Mouse (Mus musculus): Measurements from ENCODE around the gene Zfp740. TPM values are rescaled to one million over a fixed set of nuclear protein-coding genes. Genes with fewer than 3 reads are reported as not detected.

Gene Zfp740
- total and polyA plus RNA-seq, 3 experiments: 32.1 to 46.1 (median 37.4) TPM

- Histone ChIP-seq H3K27me3 (replicated peaks) (peaks cover 5% of the 10 kb centered on the region), H3K36me3 (replicated peaks in 1 of 2; ENCODE audit: control insufficient read depth in 1 of 2, insufficient read depth in 1 of 2, low read length in 1 of 2) (peaks cover 0 to 46% of the 10 kb centered on the region in 2 experiments), H3K4me2 (ENCODE audit: insufficient read depth, low read depth, poor library complexity, severe bottlenecking) (no peak overlapping the region), H3K9me3 (replicated peaks; ENCODE audit: low read length) (no peaks in the 10 kb centered on the region), H3K9ac (ENCODE audit: insufficient read depth, low read depth) (no peak overlapping the region), H3K27ac (ENCODE audit: insufficient read depth, low read depth) (no peak overlapping the region), H3K4me3 (replicated peaks in 1 of 3; ENCODE audit: low read depth in 2 of 3, low read length in 2 of 3, poor library complexity in 1 of 3) (no peak overlapping the region), H3K79me2 (replicated peaks; ENCODE audit: control insufficient read depth, extremely low read depth, insufficient read depth, poor library complexity, severe bottlenecking) (no peaks in the 10 kb centered on the region), H3K4me1 (ENCODE audit: control insufficient read depth in 1 of 2, insufficient read depth in 2 of 2) (peaks cover 0 to 5% of the 10 kb centered on the region in 2 experiments; a peak in 2 of 4 replicates)
- no peak for DNase-seq (ENCODE audit: extremely low read depth)
- in situ Hi-C loops (cut with MboI; ENCODE audit: low pct_ligation_motif_present, low pct_unique_long_range_greater_than_20kb, low sequenced_read_pairs) (no loop called here), dilution Hi-C loops (cut with MboI; ENCODE audit: extremely low pct_ligation_motif_present, extremely low pct_unique_long_range_greater_than_20kb, low sequenced_read_pairs) (no loop called here)
- TF ChIP-seq MEF2A (IDR thresholded peaks at IDR 0.05; ENCODE audit: borderline replicate concordance, low read depth, low read length) (no peak), NRF1 (IDR thresholded peaks at IDR 0.05; ENCODE audit: low read depth, low read length) (no peak), RAD21 (IDR thresholded peaks at IDR 0.05; ENCODE audit: low read depth, low read length) (no peak), ETS1 (conservative IDR thresholded peaks at IDR 0.05; ENCODE audit: low read depth, low read length) (no peak), SIN3A (IDR thresholded peaks at IDR 0.05; ENCODE audit: low read length) (no peak), HCFC1 (IDR thresholded peaks at IDR 0.05; ENCODE audit: low read depth, low read length) (no peak), JUN (IDR thresholded peaks at IDR 0.05; ENCODE audit: insufficient read depth, low read depth, low read length) (no peak), CHD1 (IDR thresholded peaks at IDR 0.05; ENCODE audit: low read depth, low read length) (no peak), CTCF (conservative IDR thresholded peaks at IDR 0.05 in 1 of 2, IDR thresholded peaks at IDR 0.05 in 1 of 2; ENCODE audit: low read depth in 2 of 2, low read length in 2 of 2) (no peak), CHD2 (IDR thresholded peaks at IDR 0.05; ENCODE audit: low read length) (no peak), JUND (conservative IDR thresholded peaks at IDR 0.05; ENCODE audit: low read depth, low read length) (no peak), MXI1 (IDR thresholded peaks at IDR 0.05; ENCODE audit: low read depth, low read length) (no peak), MAFK (IDR thresholded peaks at IDR 0.05; ENCODE audit: insufficient replicate concordance, low read length) (no peak), ZC3H11A (IDR thresholded peaks at IDR 0.05; ENCODE audit: low read depth, low read length) (no peak), ZKSCAN1 (IDR thresholded peaks at IDR 0.05; ENCODE audit: borderline replicate concordance, low read depth, low read length) (no peak), POLR2A (IDR thresholded peaks at IDR 0.05; ENCODE audit: low read depth, low read length) (no peak), USF1 (IDR thresholded peaks at IDR 0.05; ENCODE audit: low read depth, low read length) (no peak), KAT2A (IDR thresholded peaks at IDR 0.05; ENCODE audit: insufficient replicate concordance, low read length) (no peak), USF2 (conservative IDR thresholded peaks at IDR 0.05; ENCODE audit: low read depth, low read length) (no peak)
These were observed 42.5 kb upstream of the Zfp740 start for GRCm38 (mm10) chr15:102160415-102161060.

DNA sequence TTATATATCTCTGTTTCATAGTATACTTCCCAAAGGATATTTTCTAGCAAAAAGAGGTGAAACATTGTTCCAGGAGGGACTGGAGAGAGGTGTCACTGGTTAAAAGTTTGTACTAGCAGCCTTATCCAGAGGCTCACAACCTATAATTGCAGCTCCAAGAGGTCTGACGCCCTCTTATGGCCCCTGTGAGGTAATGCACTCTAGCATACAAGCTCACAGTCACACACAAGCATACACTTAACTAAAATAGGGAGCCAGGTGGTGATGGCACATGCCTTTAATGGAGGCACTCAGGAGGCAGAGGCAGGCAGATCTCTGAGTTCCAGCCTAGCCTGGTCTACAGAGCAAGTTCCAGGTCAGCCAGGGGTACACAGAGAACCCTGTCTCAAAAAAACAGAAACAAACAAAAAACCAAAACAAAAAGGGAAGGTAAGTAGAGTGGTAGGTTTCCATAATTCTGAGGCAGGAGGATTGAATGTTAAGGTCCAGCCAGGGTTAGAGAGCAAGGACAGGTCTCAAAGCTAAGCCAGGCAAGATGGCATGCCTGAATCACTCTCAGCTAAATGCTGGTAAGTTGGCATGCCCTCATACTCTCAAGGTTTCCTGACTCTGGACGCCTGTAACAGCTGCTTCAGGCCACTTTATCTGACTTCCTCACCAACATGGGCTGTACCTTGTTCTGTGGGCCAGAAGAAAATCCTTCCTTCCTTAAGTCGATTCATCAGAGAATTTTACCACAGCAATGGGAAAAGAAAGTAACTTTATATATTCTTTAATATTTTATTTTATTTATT lies 39.0 kb upstream of the Zfp740 start:
- Histone ChIP-seq H3K79me2 (replicated peaks; ENCODE audit: control insufficient read depth, extremely low read depth, insufficient read depth, poor library complexity, severe bottlenecking) (no peaks in the 10 kb centered on the region), H3K4me2 (ENCODE audit: insufficient read depth, low read depth, poor library complexity, severe bottlenecking) (no peak overlapping the region), H3K27ac (ENCODE audit: insufficient read depth, low read depth) (no peak overlapping the region), H3K9ac (ENCODE audit: insufficient read depth, low read depth) (no peak overlapping the region), H3K27me3 (replicated peaks) (peaks cover 5% of the 10 kb centered on the region), H3K36me3 (replicated peaks in 1 of 2; ENCODE audit: control insufficient read depth in 1 of 2, insufficient read depth in 1 of 2, low read length in 1 of 2) (peaks cover 0 to 20% of the 10 kb centered on the region in 2 experiments), H3K4me1 (ENCODE audit: control insufficient read depth in 1 of 2, insufficient read depth in 2 of 2) (peaks cover 0 to 9% of the 10 kb centered on the region in 2 experiments; a peak in 2 of 4 replicates), H3K4me3 (replicated peaks in 1 of 3; ENCODE audit: low read depth in 2 of 3, low read length in 2 of 3, poor library complexity in 1 of 3) (no peak overlapping the region), H3K9me3 (replicated peaks; ENCODE audit: low read length) (no peaks in the 10 kb centered on the region)
- DNase-seq (ENCODE audit: extremely low read depth): no peak
- in situ Hi-C loops (cut with MboI; ENCODE audit: low pct_ligation_motif_present, low pct_unique_long_range_greater_than_20kb, low sequenced_read_pairs) (no loop called here), dilution Hi-C loops (cut with MboI; ENCODE audit: extremely low pct_ligation_motif_present, extremely low pct_unique_long_range_greater_than_20kb, low sequenced_read_pairs) (no loop called here)
- no peak for TF ChIP-seq UBTF (IDR thresholded peaks at IDR 0.05; ENCODE audit: low read depth, low read length)
- TF ChIP-seq ZMIZ1 (IDR thresholded peaks at IDR 0.05; ENCODE audit: low read depth, low read length): no peak
- no peak for TF ChIP-seq BHLHE40 (IDR thresholded peaks at IDR 0.05; ENCODE audit: low read depth, low read length)
- TF ChIP-seq HCFC1 (IDR thresholded peaks at IDR 0.05; ENCODE audit: low read depth, low read length): no peak
- peak in 1 of 2 experiments; percentile 30; a peak in 2 of 4 replicates for TF ChIP-seq CTCF (conservative IDR thresholded peaks at IDR 0.05 in 1 of 2, IDR thresholded peaks at IDR 0.05 in 1 of 2; ENCODE audit: low read depth in 2 of 2, low read length in 2 of 2)
- TF ChIP-seq ZNF384 (IDR thresholded peaks at IDR 0.05; ENCODE audit: low read depth, low read length): no peak
- no peak for TF ChIP-seq ETS1 (conservative IDR thresholded peaks at IDR 0.05; ENCODE audit: low read depth, low read length)
- no peak for TF ChIP-seq MAFK (IDR thresholded peaks at IDR 0.05; ENCODE audit: insufficient replicate concordance, low read length)

Data from CH12.LX (cell line).